Mouse (Mus musculus) spleen, embryonic (tissue): ENCODE results near the gene D030056L22Rik.

Experiments used
- CTCF ChIA-PET: fragments of 350-600 bp; sonication (Branson Sonifier 250); formaldehyde crosslinking; loops from one replicate; lab custom pipeline; 2022; lab: Charles Lee

The D030056L22Rik gene

DNA sequence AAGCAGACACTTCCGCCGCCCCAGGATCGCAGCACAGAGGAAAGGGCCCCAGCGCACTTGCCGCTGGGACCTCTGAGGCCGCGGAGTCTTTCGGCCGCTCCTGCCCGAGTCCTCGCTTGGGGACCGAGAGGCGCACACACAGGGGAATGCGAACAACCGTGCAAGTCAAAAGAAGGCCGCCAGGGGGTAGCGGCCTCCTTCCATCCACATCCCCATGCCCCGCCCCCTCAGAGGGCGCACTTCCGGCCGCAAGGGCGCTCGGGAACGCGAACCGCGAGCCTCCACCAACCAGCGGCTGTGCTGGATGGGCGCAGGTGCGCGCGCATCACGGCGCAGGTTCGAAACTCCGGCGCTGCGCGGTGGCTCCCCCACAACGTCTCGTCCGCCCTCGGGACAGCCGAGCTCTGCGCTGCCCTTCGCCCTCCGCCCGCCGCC is at the start of gene D030056L22Rik:
D030056L22Rik (plus strand) TSS at position 328 of the 435 bp plus-strand sequence.
- CTCF ChIA-PET = no interaction called here

DNA sequence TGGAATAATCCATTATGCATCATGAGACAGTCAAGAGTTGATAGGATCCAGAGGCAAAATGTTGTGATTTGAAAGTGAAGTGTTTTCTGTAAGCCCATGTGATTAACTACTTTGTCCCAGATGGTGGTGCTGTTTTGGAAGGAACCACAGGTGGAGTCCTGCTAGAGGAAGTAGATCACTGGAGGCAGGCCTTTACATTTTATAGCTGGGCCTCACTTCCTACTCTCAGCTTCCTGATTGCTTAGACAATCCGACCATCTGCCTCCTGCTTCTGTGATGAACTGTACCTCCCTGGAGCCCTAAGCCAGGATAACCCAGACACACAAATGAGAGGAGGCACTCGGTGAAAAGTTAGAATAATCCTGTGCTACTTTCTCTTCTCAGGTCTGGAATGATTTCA is 49.1 kb upstream of the D030056L22Rik start:
- CTCF ChIA-PET = no interaction called here

DNA sequence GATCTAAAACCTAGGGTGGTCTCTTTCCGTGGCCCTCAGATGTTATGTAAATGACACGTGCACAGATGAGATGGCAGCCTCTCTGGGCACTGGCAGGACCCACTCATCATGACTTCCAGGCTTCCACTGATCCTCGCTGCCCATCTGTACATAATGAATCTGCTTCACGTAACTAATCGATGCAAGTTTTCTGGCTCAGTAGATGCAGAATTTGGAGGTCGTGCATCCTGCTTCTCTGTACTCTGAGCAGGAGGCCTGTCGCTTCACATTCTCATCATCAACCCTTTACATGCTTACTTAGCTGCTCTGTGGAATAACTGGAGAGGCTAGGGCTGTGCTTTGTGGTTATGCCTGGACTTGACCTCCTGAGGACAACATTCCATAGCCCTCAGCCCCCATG is 46.0 kb upstream of the D030056L22Rik start:
- CTCF ChIA-PET = no interaction called here

DNA sequence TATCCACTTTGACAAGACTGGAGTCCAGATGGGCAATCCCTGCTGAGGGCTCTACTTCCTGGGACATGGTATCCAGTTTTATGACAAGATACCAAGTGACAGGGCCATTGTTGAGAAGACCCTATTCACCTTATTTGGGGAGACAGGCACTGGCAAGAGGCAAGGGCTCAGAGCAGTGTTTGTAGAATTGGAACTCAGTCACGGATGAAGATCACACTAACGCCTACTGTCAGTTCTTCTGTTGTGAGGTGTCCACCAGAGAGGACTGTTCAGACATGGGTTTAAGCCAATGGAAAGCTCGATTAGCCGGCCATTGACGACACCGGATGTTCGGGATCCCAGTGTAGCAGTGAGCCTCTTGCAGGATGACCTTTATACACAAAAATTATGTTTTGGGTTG is 43.4 kb upstream of the D030056L22Rik start:
- CTCF ChIA-PET = no interaction called here

DNA sequence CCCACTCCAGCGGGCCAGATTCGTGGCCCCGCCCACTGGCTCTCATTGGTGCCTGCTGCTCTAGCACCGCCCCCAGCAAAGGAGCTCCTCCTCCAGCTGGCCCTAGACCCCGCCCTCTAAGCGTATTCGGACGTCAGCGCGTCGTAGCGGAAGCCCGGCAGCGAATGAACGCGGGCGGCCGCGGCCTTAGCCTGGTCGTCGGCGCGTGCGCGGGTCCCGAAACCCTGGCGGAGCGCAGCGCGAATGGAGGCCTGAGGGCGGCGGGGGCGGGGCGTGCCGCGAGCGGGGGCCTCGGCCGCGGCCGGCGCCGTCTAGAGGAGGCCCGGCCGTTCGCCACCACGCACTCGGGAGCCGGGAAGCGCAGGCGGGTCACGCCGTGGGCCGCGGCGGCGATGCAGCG is 42.4 kb upstream of the D030056L22Rik start, which contains the start of gene Carnmt1:
Carnmt1 (plus strand) TSS at position 157 of the 400 bp plus-strand sequence.
- CTCF ChIA-PET = no interaction called here

DNA sequence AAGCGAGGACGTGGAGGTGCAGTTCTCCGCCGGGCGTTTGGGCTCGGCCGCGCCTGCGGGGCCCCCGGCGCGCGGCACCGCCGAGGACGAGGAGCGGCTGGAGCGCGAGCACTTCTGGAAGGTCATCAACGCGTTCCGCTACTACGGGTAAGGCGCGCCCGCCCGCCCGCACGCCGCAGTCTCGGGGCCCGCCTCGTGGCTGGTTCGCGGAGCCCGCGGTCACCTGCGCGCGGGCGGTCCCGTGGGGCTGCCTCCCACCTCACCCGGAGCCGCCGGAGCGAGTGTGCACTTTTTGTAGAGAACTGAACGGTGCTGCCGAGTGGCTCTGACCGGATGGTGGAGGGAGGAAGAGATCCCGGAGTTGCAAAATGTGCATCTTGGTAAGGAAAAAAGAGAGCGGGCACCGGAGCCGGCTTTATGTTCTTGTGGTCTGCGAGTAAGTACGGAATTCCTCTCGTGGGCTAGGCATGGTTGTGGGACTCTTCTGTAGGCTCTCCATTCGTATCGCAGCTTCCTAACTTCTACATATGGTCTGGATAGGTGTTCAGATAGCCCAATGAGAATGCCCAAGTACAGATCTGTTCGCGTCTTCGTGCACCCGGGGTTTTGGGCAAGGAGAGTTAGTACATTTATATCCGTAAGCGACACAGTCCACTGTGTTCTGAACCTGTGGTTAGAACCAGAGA is 41.8 kb upstream of the D030056L22Rik start:
- CTCF ChIA-PET = no interaction called here

DNA sequence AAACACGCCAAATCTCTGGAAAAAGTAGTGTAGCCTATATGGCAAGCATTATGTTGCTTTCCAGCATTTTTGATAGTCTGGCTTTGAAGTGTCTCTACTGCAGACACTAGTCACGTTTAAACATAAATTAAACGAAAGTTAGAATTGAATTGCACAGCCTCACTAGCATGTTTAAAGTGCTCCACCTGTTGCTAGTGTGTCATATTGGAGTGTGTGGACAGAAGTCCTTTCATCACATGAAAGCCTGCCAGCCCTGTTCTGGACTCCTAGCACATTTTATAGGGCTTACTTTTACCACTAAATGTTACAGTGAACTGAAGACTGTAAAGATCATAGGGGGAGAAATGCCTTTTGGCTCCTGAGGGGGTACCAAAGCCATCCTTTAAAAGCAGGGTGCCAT is 40.5 kb upstream of the D030056L22Rik start:
- CTCF ChIA-PET = interaction anchor here (0.7 kb wide), 1 partner anchor 33 kb away, joined by 3 read pairs; no protein-coding TSS in a partner anchor

DNA sequence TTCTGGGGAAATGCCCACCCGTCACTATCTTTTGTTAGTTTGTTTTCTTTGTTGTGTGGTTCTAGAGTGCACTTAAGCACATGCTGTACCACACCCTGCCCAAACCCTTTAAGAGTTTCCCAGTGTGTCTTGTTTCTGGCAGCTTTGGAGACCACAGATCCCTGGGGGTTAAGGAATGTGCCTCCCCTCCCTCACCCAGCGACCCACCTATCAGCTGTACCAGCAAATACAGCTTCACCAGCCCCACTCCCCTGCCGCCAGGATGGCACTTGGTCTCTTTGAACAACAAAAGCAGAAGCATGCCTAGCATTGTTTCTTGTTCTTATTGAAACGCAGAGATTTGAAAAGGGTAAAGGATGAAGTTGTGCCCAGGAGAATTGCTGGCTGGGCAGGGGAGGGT is 39.9 kb upstream of the D030056L22Rik start:
- CTCF ChIA-PET = interaction anchor here (0.7 kb wide), 2 partner anchors 18 to 34 kb away, joined by 3 to 4 read pairs; no protein-coding TSS in a partner anchor

DNA sequence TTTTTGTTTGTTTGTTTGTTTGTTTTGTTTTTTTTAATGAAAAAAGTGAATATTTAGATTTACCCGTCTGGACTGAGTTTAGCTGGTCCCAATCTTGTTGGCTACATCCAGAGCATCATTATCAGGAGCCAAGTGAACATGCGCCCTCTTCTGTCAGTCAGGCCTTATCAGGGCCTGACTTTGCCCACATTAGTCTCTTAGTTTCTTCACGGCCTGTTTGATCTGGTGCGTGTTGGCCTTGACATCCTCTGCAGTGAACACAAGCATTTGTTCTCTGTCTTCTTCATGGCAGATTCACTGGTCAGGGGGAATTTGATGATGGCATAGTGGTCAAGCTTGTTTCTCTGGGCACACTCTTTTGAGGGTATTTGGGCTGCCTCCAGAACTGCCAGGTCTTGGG is 30.9 kb upstream of the D030056L22Rik start:
- CTCF ChIA-PET = no interaction called here

DNA sequence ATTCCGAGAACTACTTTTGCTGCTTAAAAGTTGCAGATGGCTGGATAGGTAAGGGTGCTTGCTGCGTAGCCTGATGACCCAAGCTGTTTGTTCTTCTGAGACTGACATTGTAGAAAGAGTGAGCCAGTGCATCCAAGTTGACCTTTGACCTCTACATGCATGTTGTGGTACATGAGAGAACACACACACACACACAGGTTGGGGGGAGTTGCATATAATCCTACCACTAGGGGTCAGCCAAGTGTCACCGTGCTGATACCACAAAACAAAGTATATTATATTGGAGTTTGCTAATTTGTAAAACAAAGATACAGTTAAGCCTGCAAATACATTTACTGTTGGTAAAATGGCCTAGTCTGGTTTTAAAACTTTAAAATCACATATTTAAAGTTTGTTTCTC is 25.4 kb upstream of the D030056L22Rik start:
- CTCF ChIA-PET = interaction anchor here (0.6 kb wide), 1 partner anchor 1625 kb away, joined by 3 read pairs; no protein-coding TSS in a partner anchor

DNA sequence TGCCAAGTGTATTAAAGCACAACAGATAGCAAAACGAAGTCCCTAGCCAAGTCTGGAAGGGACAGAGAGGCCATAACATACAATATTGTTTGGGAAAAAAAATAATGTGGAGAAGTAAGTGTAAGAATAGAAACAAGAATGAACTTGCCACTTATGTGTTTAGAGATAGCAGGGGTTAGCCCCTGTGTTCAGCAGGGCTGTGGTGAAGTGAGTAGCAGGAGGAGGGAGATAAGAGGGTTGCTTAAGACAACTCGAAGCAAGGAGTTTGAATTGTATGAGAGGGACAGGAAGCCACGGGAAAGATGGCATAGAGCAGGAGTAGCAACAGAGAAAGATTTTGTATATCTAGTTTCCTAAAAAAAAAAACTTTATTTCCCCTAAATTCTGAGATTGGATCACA is 20.8 kb upstream of the D030056L22Rik start:
- CTCF ChIA-PET = no interaction called here

DNA sequence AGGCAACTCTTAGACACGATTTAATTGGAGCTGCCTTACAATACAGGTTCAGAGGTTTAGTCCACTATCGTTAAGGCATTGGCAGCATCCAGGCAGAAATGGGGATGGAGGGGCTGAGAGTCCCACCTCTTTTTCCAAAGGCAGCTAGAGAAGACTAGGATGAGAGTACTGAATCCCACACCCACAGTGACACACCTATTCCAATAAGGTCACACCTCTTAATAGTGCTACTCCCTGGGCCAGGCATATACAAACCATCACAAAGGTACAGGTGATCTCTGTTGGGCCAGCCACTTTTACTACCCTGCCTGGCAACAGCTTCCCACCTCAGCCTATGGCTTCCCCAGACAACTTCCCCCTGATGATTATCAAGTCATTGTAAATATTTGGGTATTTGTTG is 20.2 kb upstream of the D030056L22Rik start:
- CTCF ChIA-PET = no interaction called here

DNA sequence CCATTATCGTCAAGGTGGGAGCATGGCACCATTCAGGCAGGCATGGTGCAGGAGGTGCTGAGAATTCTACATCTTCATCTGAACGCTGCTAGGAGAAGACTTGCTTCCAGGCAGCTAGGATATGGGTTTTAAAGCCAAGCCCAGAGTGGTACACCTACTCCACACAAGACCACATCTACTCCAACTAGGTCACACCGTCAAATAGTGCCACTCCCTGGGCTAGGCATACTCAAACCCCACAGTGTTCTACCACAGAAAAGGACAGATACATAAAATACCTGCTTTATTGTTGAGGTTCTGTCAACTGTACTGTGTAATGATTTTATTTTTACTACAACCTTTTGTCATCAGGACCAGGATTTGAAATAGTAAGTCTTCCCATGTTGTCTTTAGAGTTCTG is 17.9 kb upstream of the D030056L22Rik start:
- CTCF ChIA-PET = no interaction called here

DNA sequence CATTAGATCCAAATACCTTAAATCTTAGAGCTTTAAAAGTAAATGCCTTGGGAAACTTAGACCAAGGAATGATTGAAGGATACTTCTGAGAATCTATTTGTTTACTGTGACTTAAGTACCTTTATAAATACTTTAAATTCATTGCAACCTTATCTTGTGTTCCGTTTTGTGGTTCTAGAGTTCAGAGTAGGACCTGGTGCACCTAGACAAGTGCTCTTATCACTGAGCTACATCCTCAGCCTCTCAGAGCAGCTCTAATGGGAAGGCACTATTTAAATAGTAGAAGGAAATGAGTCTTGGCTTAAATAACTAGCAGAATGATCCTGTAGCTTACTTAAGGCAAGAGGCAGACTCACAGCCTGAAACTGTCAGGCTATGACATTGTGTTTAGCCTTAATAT is 17.4 kb upstream of the D030056L22Rik start:
- CTCF ChIA-PET = no interaction called here

DNA sequence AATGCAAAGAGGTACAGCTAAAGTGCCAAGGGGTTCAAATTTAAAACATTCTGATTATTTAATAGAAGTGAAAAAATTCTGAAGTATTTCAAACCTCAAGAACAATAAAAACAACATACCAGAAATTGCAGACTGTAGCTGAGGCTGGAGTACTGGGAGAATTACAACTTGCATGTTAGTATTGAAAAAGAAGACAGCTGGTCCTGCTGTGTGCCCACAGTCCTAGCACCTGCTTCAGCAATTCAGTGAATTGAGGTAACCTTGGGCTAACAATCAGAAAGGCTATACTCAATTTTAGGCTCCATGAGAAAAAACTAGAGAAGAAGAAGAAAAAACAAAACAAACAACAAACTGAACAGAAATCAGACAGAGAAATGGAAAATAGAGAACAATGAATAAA is 4.9 kb upstream of the D030056L22Rik start:
- CTCF ChIA-PET = no interaction called here

DNA sequence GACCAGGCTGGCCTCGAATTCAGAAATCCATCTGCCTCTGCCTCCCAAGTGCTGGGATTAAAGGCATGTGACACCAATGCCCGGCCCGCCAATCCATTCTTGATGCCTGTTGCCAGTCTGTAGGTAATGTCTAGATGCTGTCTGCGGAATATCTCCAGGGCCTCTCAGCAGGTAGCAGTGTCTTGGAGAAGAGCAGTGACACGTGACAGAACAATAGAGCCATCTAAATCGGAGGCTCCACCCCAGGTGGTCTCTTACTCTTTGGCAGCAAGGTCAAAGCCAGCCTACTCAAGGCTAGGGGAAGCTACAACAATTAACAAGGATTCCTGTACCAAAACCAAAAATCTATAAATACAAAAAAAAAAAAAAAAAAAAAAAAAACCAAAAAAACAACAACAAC is 2.1 kb upstream of the D030056L22Rik start:
- CTCF ChIA-PET = interaction anchor here (0.5 kb wide), 1 partner anchor 27 kb away, joined by 3 read pairs; no protein-coding TSS in a partner anchor

DNA sequence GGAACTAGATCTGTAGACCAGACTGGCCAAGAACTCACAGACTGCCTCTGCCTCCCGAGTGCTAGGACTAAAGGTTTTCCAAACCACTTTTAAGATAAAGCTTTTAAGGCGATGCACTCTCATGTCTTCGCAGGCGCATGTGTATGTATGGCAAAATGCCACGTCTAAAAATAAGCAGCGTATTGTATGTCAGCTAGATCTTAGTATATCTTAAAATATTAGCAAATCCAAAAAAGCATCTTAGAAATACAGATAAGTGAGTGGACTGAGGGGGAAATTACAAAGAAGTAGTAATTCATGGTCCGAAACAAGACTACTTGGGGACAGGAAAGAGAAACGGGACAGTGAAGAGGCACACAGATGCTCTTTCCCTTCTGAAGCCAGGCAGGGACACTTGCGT is 1.4 kb upstream of the D030056L22Rik start:
- CTCF ChIA-PET = no interaction called here

DNA sequence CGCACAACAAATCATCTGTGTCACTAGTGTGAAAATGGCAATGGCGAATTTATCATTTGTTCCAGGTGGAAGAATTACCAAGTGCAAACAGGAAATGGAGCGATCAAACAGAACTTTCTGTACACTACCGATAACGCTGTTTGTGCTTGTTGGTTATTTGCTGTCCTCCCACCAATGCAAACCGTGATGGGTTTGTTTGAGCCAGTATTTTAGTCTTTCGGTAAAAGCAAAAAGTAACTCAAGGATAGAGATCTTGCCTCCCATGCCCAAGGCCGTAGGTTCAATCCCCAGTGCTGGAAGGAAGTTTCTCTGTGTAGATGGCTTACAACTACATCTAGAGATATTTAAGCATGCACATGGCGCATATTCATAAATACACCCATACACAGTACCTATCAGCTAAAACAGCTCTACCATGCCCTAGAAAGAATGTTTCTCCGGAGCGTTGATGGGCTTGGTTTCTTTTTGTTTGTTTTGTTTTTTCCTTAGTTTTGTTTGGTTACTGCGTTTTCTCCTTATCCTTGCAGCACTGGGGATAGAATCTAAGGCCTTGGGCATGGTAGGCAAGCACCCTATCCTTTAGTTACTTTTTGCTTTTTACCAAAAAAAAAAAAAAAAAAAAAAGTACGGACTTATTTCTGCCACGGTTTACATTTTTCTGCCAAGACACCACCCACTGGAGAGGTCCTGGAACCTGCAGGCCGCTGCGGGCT is 684 bp upstream of the D030056L22Rik start:
- CTCF ChIA-PET = no interaction called here

DNA sequence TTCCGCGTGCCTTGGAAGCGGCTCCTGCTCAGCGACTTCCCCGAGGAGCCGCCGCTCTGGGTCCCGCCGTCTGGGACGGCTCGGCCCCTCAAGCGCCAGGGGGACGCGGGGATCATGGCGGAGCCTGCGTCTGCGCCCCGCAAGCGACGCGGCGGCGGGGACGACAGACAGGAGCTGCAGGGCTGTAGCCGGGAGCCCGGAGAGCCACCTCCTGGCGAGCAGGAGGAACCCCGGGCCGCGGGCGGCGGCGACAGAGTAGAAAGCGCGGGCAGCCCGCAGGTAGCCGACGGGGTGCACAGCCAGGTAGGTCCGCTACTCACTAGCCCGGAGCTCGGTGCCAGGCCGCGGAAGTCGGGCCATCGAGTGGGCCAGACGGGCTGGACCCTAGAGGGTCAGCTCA is 364 bp downstream of the D030056L22Rik start:
- CTCF ChIA-PET = interaction anchor here (0.5 kb wide), 1 partner anchor 10 kb away, joined by 3 read pairs; no protein-coding TSS in a partner anchor

DNA sequence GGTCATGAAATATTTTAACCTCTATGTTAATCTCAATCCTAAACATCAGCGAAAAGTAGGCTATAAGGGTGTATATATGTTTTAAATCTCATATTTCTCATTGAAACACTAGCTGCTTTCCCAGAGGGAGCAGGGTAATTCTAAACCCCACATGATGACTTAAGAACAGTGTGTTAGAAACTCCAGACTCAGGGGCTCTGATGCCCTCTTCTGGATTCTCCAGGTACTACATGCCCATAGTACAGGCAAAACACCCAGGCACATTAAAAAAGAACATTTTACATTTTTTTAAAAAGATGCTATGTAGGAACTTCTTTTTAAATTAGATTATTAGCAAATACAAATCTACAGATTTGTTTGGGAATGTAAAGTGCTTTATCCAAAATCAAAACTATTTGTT is 3.4 kb downstream of the D030056L22Rik start:
- CTCF ChIA-PET = interaction anchor here (0.6 kb wide), 1 partner anchor 1914 kb away, joined by 3 read pairs; no protein-coding TSS in a partner anchor

DNA sequence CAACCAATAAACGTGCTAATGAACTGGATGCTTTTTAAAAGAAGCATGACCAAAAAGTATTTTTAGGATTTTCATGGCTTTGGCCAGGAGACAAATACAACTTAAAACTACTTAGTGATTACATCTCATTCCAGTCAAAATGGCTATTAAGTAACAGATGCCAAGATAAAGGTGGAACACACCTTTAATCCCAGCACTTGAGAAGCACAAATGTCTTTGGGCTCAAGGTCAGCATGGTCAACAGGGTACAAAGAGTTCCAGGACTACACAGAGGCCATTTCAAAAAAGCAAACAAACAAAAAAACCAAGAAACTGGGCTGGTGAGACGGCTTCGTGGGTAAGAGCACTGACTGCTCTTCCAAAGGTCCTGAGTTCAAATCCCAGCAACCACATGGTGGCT is 7.3 kb downstream of the D030056L22Rik start:
- CTCF ChIA-PET = no interaction called here

DNA sequence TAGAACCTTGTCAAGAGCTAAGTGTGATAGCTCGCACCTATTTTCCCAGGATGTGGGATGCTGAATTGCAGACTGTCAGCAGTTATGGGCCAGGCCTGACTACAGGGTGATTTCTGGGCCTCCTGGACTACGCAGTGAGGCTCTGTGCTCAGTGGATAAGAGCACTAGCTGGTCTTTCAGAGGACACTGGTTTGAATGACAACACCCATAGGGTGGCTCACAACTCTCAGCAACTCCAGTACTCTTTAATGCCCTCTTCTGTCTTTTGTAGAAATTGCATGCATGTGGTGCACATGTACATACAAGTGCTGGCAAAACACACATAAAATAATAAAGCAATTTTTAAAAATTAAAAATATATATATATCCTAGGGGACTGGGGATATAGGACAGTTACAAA is 12.2 kb downstream of the D030056L22Rik start:
- CTCF ChIA-PET = no interaction called here

DNA sequence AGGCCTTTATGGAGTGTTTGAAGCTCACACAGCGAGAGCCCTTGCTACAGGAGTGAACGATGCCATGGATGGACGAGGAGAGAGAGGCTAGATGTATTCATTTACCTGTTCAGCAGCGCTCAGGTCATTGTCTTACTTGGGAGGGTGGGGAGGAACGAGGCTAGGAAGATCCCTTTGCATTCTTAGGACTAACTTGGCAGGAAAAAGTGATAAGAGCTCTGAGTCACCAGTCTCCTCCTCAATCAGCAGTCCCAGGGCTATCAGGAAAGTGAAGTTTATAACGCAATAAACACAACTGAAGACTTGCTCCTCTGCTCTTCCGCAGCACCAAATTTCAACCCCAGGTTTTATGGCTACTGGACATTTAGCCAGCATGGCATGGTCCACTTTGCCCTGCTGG is 17.3 kb downstream of the D030056L22Rik start:
- CTCF ChIA-PET = no interaction called here
